Mouse (Mus musculus) induced T-regulatory cell, adult 2 months (primary cell): ENCODE results near the gene Fam199x.

Source experiments
- DNase-seq: peaks from one replicate; pipeline ENCODE4 v3.0.0-alpha.2; 2012; ENCODE audit warnings: low read depth

Fam199x gene

DNA sequence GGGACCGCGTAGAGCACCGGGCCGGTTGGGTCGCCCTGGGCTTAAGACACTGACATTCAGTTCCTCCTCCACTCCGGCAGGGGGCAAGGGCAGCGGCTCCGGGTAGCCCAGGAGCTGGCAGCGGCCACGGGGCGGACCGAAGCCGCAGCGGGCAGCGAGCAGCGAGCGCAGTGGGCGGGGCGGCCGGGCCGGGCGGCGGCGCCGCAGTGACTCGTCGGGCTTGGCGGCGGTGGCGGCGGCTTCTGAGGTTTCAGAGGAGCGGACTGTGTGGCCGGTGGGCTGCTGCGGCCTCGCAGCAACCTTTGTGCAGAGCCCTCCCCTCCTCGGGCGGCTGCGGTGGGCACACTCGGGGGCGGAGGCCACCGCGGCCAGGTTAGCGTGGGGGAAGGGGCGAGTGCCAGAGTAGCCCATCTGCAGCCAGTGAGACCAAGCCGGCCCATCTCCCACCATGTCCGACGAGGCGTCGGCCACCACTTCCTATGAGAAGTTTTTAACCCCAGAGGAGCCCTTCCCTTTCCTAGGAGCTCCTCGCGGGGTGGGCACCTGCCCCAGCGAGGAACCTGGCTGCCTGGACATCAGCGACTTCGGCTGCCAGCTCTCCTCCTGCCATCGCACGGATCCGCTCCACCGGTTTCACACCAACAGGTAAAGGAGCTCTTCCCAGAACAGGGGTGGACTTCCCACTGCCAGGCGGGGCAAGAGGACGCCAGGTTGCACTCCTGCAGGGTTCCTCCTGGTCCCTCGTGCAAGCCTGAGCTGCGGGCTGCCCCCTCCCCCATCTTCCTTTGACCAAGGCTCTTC lies at the start of gene Fam199x:
TSS of gene Fam199x (plus strand) at position 170 of the 801 bp plus-strand sequence.
- DNase-seq = peak; percentile 83

DNA sequence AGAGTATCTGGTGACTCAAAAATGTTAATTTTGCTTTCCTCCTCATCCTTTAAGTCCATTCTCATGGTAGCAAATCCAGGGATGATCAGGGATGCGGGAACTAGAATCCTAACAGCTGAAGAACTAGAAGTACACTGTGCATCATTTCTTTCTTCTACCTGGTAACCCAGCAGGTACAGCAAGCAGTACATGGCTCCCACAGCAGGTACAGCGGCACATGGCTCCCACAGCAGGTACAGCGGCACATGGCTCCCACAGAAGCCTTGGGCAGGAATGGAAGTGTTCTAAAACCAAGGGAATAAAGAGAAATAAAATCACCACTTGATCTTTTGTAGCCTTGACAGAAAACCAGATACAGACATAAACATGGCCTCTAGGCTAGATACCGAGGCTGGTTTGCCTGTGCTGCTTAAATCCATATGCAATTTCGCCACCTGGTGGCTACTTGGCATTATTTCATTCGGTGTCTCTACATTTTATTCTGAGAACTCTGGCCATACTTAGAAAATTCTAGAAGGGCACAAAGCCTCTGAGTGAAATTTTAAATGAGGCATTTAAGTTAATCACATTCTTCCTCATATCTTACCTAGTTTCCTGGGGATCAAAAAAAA lies 34.2 kb upstream of the Fam199x start:
- DNase-seq = peak; percentile 79

DNA sequence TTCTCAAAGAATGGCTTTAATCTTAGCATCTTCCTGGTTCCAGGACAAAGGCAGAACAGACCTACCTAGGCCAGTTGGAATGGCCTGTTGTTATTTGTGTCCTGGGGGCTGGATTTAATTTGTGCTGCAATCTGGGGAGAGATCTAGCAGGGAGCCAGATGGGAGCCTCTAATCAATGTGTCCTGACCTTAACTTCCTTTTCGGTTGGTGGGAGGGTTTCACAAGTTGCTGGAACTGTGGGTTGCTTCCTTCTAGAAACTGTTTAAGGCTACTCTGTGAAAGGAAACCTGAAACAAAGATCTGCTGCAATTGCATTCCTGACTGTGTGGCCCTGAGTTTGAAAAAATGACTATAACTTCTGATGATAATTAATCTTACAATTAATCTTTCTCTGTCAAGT lies 31.7 kb upstream of the Fam199x start:
- DNase-seq = no peak

DNA sequence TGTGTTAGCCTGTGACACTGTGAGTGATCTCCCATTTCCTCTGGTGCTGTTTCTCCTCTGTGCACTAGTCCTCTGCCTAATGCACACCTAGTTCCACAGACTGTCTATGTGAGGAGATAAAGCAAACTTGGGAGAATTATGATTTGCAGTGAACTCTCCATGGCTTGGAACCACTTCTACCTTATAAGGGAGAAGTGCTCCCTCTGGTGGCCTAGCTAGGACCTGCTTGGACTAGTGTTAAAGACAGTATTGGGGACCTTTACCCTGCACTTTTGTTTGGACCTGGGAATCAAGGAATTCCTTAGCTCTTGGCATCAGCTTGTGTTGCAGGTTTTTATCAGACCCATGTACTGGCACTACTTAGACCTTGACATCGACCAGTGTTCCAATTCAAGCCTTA lies 30.1 kb upstream of the Fam199x start:
- DNase-seq = peak; percentile 81

DNA sequence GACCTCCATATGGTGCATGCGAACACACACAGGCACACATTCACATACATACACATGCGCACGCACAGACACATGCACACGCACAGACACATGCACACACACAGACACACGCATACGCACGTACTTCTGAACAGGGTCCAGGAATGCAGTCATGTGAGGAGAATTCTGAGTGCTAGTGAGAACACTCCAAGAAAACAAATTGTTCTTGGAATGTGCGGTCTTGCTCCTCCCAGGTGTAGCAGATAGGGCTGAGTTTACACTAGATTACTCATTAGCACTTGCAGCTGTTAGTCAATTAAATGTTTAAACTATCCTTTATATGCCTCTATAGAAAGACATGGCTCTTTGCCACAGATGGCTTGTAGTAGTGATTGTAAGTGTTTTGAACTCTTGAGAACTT lies 18.5 kb upstream of the Fam199x start:
- no peak for DNase-seq

DNA sequence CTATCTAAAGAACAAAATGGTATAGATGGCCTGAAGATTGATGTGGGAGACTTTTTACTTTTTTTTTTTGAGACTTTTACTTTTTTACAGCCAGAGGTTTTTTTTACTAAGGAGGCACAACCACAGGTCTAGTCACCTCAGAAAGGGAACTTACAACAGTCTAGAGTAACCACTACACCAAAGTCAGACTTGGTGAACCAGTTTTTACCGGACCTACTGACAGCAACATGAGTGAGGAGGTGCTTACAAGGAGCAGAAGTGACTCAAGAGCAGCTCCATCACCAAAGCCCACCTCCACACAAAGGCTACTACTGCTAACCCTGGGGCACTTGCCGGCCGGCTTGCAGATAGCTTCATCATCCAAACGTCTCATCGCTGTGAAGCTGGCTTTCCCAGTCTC lies 17.7 kb upstream of the Fam199x start:
- DNase-seq = no peak

DNA sequence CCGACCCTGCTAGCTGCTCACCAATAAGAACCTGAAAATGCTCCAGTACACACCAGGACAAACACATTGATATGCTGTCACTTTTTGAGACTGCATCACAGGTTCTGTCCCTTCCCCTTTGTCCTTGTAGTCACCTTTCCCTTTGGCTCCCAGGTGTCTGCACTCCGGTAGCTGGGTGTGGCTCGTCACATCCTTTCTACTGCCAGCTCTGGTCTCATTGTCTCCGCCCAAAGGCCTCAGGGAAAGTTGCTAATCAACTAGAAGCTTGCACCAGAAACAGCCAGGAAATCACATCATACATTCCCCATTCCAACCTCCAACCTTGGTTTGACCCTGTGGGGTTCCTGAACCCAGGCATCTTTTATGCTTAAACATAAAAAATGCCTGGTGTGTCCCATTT lies 15.1 kb upstream of the Fam199x start:
- no peak for DNase-seq

DNA sequence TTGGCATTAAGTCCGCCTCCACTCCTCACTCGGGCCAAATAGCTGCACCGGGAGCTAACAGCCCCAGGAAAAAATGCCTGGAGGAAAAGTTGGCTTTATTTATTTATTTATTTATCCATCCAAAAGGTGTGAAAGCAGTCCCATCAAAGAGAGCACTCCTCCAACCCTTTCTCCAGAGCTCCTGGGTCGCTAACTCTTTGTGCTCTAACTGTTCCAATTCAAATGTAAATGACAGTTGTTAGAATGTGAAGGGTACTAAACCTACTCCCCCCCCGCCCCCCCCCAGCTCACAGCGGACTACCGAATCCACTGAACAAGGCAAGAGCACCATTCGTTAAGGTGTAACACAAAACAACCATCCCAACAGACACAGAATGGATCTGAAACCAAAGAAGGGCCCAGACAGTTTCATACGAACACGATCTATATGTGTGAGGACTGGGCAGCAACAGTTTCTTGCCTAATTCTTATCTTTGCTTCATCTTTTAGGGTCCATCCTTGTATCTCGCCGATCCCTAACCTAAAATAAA lies 11.9 kb upstream of the Fam199x start:
- no peak for DNase-seq

DNA sequence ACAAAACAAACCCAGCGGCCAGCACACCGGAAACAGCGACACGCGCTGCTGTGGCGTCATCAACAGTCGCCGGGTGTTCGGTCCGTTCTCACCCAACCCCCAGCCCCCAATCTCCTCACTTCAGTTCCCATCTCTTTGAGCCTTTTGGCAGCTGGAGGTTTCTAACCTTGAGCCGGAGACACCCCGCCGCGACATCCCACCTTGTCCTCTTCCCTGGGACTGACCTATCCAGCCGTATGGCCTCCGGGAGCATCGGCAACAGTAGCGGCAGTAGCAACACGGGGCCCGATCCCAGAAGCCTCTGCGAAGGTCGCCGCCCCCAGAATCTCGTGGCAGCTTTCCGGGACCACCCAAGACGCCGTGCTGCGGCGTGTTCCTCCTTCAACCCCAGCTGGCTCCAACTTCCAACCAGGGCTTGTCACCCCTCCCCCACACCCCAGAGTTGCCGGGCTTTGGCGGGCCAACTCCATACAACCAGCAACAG lies 11.4 kb upstream of the Fam199x start, which contains the start of gene Slc25a53:
TSS of gene Slc25a53 (minus strand) at position 303 of the 484 bp plus-strand sequence.
- DNase-seq = peak; percentile 87

DNA sequence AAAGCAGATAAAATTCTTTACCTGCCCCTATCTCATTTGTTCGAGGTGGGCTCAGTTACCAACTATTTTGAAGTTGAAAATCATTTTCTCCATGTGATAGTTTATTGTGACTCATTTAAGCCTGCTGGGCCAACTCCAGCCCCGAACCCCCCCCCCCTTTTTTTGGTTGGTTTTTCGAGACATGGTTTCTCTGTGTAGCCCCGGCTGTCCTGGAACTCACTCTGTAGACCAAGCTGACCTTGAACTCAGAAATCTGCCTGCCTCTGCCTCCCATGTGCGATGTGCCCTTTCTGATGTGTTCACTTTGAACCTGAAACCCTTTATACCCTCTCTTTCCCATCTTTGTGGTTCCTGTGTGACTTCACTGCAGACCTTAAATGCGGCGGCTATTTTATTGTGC lies 10.9 kb upstream of the Fam199x start:
- no peak for DNase-seq

DNA sequence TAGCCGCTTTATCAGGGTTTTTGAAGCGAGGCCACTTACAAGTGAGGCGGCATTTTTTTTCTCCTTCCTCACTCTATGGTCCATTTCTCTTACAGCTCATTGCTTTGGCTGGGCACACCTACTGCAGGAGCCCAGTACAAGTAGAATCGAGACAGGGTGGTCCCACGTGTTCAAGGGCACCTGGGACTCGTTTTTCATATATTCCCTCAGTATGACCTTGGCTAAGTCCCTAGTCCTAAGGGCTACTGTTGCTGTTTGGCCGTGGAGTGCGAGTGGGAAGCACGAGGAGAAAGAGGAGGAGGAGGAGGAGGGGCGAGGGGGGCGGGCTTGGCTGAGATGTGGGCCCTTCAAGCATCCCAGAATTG lies 352 bp upstream of the Fam199x start:
- no peak for DNase-seq

DNA sequence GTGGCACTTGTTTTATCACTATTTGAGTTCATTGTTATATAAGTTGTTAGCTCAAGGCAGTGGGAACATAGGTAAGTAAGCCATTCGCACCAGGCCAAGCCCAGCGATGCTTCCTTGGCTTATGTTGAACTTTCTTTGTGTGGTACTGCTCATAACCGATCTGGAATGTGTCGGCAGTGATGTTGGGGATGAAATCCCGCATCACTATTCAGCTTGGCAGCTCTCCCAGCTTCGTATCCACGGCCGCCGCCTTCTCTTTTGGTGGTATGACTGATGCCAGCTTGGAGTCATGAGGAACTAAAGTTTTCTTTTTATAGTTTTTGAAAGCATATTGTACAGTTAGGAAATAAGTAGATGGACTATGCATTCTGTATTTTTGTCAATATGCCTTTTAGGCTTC lies 13.8 kb downstream of the Fam199x start:
- DNase-seq = no peak

DNA sequence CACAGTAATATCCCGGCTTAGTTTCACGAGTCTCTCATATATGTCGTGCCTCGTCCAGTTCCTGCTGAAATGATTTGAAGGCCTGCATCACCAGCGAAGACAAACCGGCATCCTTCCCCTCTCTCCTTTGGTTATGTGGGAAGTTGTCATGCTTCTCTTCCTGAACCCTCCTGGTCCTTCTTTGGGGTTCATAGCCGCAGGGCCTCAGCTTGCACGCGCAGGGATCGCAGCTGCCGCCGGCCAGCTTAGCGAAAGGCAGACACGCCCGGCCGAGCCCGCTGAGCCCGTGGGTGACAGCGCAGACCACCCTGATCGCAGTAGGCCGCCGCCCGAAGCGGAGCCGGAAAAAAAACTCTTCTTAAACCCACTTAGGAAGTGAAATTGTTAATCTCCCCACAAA lies 55.1 kb downstream of the Fam199x start:
- no peak for DNase-seq

DNA sequence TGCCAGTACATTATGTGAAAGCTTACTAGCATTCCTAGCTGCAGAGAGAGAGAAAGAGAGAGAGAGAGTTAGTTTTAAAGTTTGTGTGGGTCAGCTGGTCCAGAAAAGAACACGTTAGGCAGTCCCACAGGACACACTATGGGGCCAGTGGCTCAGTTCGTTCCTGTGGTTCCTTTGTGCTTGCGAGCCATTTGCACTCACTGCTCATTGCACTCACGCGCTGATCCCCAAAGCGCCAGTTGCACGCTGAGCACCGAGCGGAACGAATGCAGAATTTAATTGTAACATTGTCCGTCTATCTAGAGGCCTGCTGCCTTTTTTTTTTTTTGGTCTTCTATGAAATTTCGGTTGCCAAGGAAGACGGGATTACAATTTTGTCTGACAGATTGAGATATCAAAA lies 57.1 kb downstream of the Fam199x start:
- no peak for DNase-seq

DNA sequence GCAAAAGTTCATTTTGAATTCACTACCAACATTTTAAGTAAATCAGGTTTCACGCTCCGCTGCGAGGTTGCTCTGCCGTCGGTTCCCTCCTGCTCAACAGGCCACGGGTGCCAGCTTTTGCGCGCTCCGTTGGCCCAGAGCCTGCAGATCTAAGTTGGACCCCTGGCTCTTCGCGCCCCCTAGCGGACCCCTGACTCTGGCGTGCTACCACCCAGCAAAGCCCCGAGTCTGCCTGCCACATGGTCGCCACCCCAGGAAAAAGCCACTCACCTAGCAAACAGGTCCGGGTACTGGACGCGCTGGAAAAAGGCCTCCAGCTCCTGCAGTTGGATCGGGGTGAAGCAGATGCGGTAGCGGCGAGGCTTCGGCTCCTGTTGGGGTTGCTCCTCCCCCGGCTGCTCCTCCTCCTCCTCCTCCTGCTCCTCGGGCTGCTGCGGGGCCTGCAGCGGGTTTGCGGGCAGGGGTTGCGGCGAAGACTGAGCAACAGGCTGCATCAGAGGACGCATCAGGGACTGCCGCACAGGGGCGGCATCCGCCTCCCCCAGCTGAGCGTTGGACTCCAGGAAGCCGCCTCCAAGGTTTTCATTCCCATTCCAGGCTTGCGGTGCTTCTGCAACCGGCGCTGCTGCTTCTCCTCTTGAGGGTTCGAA lies 68.8 kb downstream of the Fam199x start:
- peak; percentile 48 for DNase-seq

DNA sequence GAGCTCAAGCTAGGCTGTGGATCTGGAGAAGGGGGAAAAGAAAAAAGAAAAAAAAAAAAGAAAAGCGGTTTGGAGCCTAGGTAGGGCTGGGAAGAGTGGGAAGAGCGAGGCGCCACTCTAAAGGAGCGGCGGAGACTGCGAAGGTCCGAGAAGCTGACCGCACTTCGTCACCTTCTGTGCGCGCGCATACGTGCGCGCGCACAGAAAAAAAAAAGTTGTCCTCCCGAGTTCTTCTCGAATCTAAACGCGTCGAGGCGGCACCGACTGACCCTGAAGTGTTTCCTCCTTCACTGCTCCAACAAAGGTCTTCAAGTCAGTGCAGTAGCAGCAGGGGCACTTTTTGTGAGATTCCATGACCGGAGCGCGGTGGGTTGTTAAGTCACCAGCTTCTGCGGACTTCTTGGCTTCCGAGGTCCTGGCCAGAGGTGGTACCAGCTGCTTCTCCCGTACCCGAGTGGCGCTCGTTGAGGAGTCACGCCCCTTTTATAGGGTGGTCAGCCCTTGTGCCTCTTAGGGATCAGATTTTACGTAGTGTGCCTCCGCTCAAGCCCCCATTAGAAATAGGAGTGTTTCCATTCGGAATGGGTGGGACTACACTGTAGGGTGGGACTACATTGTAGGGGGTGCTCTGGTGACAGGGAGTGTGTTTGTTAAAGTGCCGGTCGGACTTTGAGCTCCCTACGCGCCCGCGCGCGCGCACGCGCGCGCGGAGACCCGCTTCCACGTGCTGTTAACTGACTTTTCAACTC lies 70.5 kb downstream of the Fam199x start:
- peak; percentile 14 for DNase-seq

DNA sequence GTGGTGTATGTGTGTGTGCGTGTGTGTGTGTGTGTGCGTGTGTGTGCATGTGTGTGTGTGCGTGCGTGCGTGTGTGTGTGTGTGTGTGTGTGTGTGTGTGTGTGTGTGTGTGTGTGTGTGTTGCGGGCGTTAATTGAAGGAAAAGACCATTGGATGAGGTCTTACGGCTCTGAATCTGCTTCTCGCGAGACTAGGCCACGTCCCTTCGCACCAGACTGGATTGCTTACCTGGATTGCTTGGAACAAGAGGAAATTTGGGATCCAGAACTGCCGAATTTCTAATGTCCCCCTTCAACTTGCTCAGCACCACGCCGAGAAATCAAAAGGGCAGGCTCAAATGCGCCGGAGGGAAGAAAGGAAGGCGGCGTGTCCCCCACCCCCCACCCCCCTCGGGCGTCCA lies 72.3 kb downstream of the Fam199x start, which contains the start of gene Esx1:
TSS of gene Esx1 (minus strand) at position 366 of the 400 bp plus-strand sequence.
- DNase-seq = no peak

DNA sequence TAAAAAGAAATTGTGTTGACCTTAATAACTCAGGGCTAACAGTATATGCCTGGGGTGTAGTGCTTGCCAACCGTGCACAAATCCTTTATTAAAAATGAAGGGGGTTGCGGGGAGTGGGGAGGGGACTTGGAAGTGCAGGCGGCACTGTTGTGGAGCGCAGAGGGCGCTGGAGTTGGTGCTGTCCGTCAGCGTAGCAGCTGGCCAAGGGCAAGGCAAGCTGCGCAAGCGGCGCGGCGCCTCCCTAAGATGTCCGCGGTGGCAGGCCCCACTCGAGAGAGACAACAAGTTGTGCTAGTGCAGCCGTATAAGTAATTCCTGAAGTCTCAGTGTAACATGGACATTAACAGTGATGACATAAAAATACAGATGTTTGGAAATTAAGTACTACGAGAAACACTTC lies 78.1 kb downstream of the Fam199x start:
- DNase-seq = no peak
